Mouse (Mus musculus) inflammation-experienced regulatory T-cells (primary cell): Measurements from ENCODE around the gene Chp2. TPM values are rescaled to one million over a fixed set of nuclear protein-coding genes. Genes with fewer than 3 reads are reported as not detected.

ENCODE experiments used
- polyA plus RNA-seq, 2 experiments: library from polyadenylated mRNA; unstranded; fragments of 100-300 nt; shearing (Covaris generic); gene quantifications; one replicate each; pipeline ENCODE4 v1.2.1; 2017

Gene Chp2
- not detected for polyA plus RNA-seq

GRCm38 (mm10) chr7:122219315-122219801, at the start of gene Chp2:
Gene Chp2, plus strand, starts transcription at chr7:122219496.

GRCm38 (mm10) chr7:122186043-122186442, 33.3 kb upstream of the Chp2 start, which contains the start of gene Ern2:
Gene Ern2, minus strand, starts transcription at chr7:122186207.

Other genes starting within 250 kb of the Chp2 start
- 10 to 100 TPM; 13.8 to 17.7 TPM for gene Cog7, start 237.8 kb upstream of the Chp2 start, polyA plus RNA-seq
- gene Gga2, start 198.3 kb upstream of the Chp2 start, polyA plus RNA-seq: 10 to 100 TPM in 1 of 2 experiments, 1 to 10 TPM in 1; 7.8 to 14.7 TPM
- gene Ubfd1, start 152.3 kb upstream of the Chp2 start, polyA plus RNA-seq: 10 to 100 TPM; 42.5 to 54.1 TPM
- gene Ears2, start 152.2 kb upstream of the Chp2 start, polyA plus RNA-seq: 10 to 100 TPM; 19.5 to 24.5 TPM
- gene Ndufab1, start 117.6 kb upstream of the Chp2 start, polyA plus RNA-seq: 100 to 1,000 TPM; 211 to 215 TPM
- gene Palb2, start 86.5 kb upstream of the Chp2 start, polyA plus RNA-seq: 10 to 100 TPM in 1 of 2 experiments, 1 to 10 TPM in 1; 5.3 to 12.1 TPM
- 100 to 1,000 TPM; 119 to 142 TPM for gene Dctn5, start 86.5 kb upstream of the Chp2 start, polyA plus RNA-seq
- gene Plk1, start 60.1 kb upstream of the Chp2 start, polyA plus RNA-seq: 1 to 10 TPM in 1 of 2 experiments, not detected in 1; 3.1 TPM
- gene Ern2, start 33.3 kb upstream of the Chp2 start, polyA plus RNA-seq: under 1 TPM; 0.07 to 0.18 TPM
- gene Prkcb, start 69.3 kb downstream of the Chp2 start, polyA plus RNA-seq: 100 to 1,000 TPM; 111 to 118 TPM